26 mouse cellular contexts compared by ENCODE assay signal in genomic region chr1:174636291-174636690, GRCm38 (mm10).
"Had no signal": no experiment of that assay in that cellular context is flagged by ENCODE, and none has a peak within 500 bp of the region (broad histone marks: within the 10 kb centered on the region; RNA-seq: fewer than 3 reads in every experiment).

No protein-coding gene starts in this region.

- H3K4me1 ChIP-seq: embryonic facial prominence, embryonic 10.5 days; embryonic facial prominence, embryonic 12.5 days; embryonic facial prominence, embryonic 15.5 days; forebrain, embryonic 13.5 days; forebrain, embryonic 15.5 days had no signal

- H3K4me3 ChIP-seq: embryonic facial prominence, embryonic 10.5 days; embryonic facial prominence, embryonic 12.5 days; embryonic facial prominence, embryonic 13.5 days; embryonic facial prominence, embryonic 15.5 days; erythroblast, embryonic 14.5 days; forebrain, embryonic 10.5 days; forebrain, embryonic 13.5 days; forebrain, embryonic 15.5 days; gastrocnemius, adult 2 months; heart, adult 2 months had no signal

- DNase-seq: cerebellum, adult 18-20 months; cerebellum, adult 8-10 months; cerebellum, adult 9-10 months; cerebellum, adult 9-11 months; cerebellum, postnatal 10 days; cerebellum, postnatal 14 days; cerebellum, postnatal 36 days; embryo, embryonic 11 days; forebrain, postnatal 0 days; gastrocnemius, adult 2 months; gastrocnemius, postnatal 10 days; gastrocnemius, postnatal 14 days; gastrocnemius, postnatal 25 days; gastrocnemius, postnatal 36 days; heart, adult 11 months; heart, adult 18-20 months; heart, adult 2 months had no signal

- H3K4me2 ChIP-seq: embryonic facial prominence, embryonic 12.5 days; embryonic facial prominence, embryonic 13.5 days; embryonic facial prominence, embryonic 15.5 days; forebrain, embryonic 13.5 days; forebrain, embryonic 15.5 days had no signal

- H3K27me3 ChIP-seq: embryonic facial prominence, embryonic 12.5 days; embryonic facial prominence, embryonic 13.5 days; embryonic facial prominence, embryonic 15.5 days; forebrain, embryonic 13.5 days; forebrain, embryonic 15.5 days had no signal

- ATAC-seq: forebrain, embryonic 13.5 days; forebrain, embryonic 15.5 days; forebrain, embryonic 16.5 days; forebrain, postnatal 0 days had no signal

- H3K9ac ChIP-seq: embryonic facial prominence, embryonic 12.5 days; embryonic facial prominence, embryonic 13.5 days; embryonic facial prominence, embryonic 15.5 days; forebrain, embryonic 13.5 days; forebrain, embryonic 15.5 days; forebrain, postnatal 0 days had no signal

- H3K27ac ChIP-seq: embryonic facial prominence, embryonic 10.5 days; embryonic facial prominence, embryonic 12.5 days; embryonic facial prominence, embryonic 13.5 days; embryonic facial prominence, embryonic 15.5 days; forebrain, embryonic 10.5 days; forebrain, embryonic 13.5 days; forebrain, embryonic 15.5 days; gastrocnemius, adult 2 months; heart, adult 2 months had no signal

- H3K9me3 ChIP-seq: embryonic facial prominence, embryonic 10.5 days; embryonic facial prominence, embryonic 12.5 days; embryonic facial prominence, embryonic 13.5 days; embryonic facial prominence, embryonic 15.5 days; forebrain, embryonic 10.5 days; forebrain, embryonic 13.5 days; forebrain, embryonic 15.5 days had no signal

- H3K36me3 ChIP-seq: embryonic facial prominence, embryonic 10.5 days; embryonic facial prominence, embryonic 12.5 days; embryonic facial prominence, embryonic 13.5 days; embryonic facial prominence, embryonic 15.5 days; forebrain, embryonic 10.5 days had no signal
